Mouse (Mus musculus) midbrain, embryonic 16.5 days (tissue): ENCODE data around the gene Nol10. TPM values are rescaled to one million over a fixed set of nuclear protein-coding genes. Genes with fewer than 3 reads are reported as not detected.

Experiments used
- ATAC-seq: fragments of 200-750 bp; cut with Nextera tagmentation; 2 replicates; pipeline ENCODE4 v1.8.0; 2017; ENCODE audit warnings: moderate TSS enrichment
- H3K27ac ChIP-seq: fragments of 300-500 bp; sonication (generic); 2 replicates; pipeline ENCODE4 v1.5.1; 2014; ENCODE audit warnings: mild to moderate bottlenecking, low read length, mixed read lengths
- H3K27me3 ChIP-seq: fragments of 300-500 bp; sonication (generic); 2 replicates; pipeline ENCODE4 v1.6.1; 2014; ENCODE audit warnings: low read depth, low read length, mixed read lengths; ENCODE audit not compliant: control insufficient read depth, insufficient read depth
- H3K36me3 ChIP-seq: fragments of 300-500 bp; sonication (generic); 2 replicates; pipeline ENCODE4 v1.6.1; 2014; ENCODE audit warnings: mild to moderate bottlenecking, low read length, moderate library complexity, mixed read lengths; ENCODE audit not compliant: control insufficient read depth, insufficient read depth
- H3K4me1 ChIP-seq: fragments of 300-500 bp; sonication (generic); 2 replicates; pipeline ENCODE4 v1.6.1; 2014; ENCODE audit warnings: mild to moderate bottlenecking, low read length, mixed read lengths; ENCODE audit not compliant: control insufficient read depth, insufficient read depth
- H3K4me2 ChIP-seq: fragments of 300-500 bp; sonication (generic); 2 replicates; pipeline ENCODE4 v1.6.1; 2014; ENCODE audit warnings: mild to moderate bottlenecking, low read length, mixed read lengths
- H3K4me3 ChIP-seq: fragments of 300-500 bp; sonication (generic); 2 replicates; pipeline ENCODE4 v1.5.1; 2014; ENCODE audit warnings: low read depth, mild to moderate bottlenecking, low read length, moderate library complexity, mixed read lengths
- H3K9ac ChIP-seq: fragments of 300-500 bp; sonication (generic); 2 replicates; pipeline ENCODE4 v1.6.1; 2014; ENCODE audit warnings: low read depth, low read length, mixed read lengths
- H3K9me3 ChIP-seq: fragments of 300-500 bp; sonication (generic); replicated peaks from 2 replicates; pipeline ENCODE4 v1.6.1; 2014; ENCODE audit warnings: mild to moderate bottlenecking, low read length, mixed read lengths; ENCODE audit not compliant: control insufficient read depth, poor library complexity, severe bottlenecking
- WGBS: fragments of 180-500 bp; shearing (Covaris S2); extraction: QIAGEN DNeasy Blood & Tissue Kit; methylation state at CpG from one replicate; pipeline ENCODE4 v1.1.7; 2014; 5-methylcytosine and 5-hydroxymethylcytosine counted together
- polyA plus RNA-seq: library from polyadenylated mRNA; unstranded; fragments of >200 nt; fragmentation: Nextera tagmentation; extraction: Ambion mirVana; gene quantifications from 2 replicates; pipeline ENCODE4 v1.2.1, GENCODE M21; 2015

Gene Nol10
- polyA plus RNA-seq, 1 experiment from 2014 or later, result 22.3 TPM

GRCm38 (mm10) chr12:17324549-17325470 lies 23.4 kb upstream of the Nol10 start:
- peak overlapping the region; percentile 47 for H3K4me3 ChIP-seq
- WGBS, result 3% methylated on average over 51 of the region's 51 CpGs
- no peaks in the 10 kb centered on the region for H3K36me3 ChIP-seq
- H3K9ac ChIP-seq, result peak overlapping the region; percentile 53
- H3K27me3 ChIP-seq, result peaks cover 22% of the 10 kb centered on the region
- peaks cover 12% of the 10 kb centered on the region for H3K4me1 ChIP-seq
- no peaks in the 10 kb centered on the region for H3K9me3 ChIP-seq
- peak overlapping the region; percentile 86 for H3K4me2 ChIP-seq
- H3K27ac ChIP-seq, result no peak overlapping the region
- peak; percentile 81 for ATAC-seq

GRCm38 (mm10) chr12:17329259-17329658 lies 19.0 kb upstream of the Nol10 start, which contains the start of gene Atp6v1c2:
Atp6v1c2 (minus strand) TSS chr12:17329359.
- H3K4me1 ChIP-seq, result peaks cover 11% of the 10 kb centered on the region
- no peak within 1 kb of the TSS for H3K4me3 ChIP-seq
- WGBS, result 85% methylated on average over 3 of the region's 3 CpGs
- no peak within 1 kb of the TSS for H3K9ac ChIP-seq
- no peak for ATAC-seq
- no peaks in the 10 kb centered on the region for H3K9me3 ChIP-seq
- no peak within 1 kb of the TSS for H3K27ac ChIP-seq
- H3K36me3 ChIP-seq, result no peaks in the 10 kb centered on the region
- H3K4me2 ChIP-seq, result no peak within 1 kb of the TSS
- H3K27me3 ChIP-seq, result peaks cover 9% of the 10 kb centered on the region

GRCm38 (mm10) chr12:17333459-17333858 lies 14.8 kb upstream of the Nol10 start:
- no peak for ATAC-seq
- Histone ChIP-seq H3K27ac (no peak overlapping the region), H3K4me3 (no peak overlapping the region), H3K36me3 (no peaks in the 10 kb centered on the region), H3K4me2 (no peak overlapping the region), H3K27me3 (no peaks in the 10 kb centered on the region), H3K4me1 (no peaks in the 10 kb centered on the region), H3K9me3 (no peaks in the 10 kb centered on the region), H3K9ac (no peak overlapping the region)
- 38% methylated on average over 1 of the region's 1 CpGs for WGBS

- 74% methylated on average over 2 of the region's 2 CpGs for WGBS
- no peak for ATAC-seq
Measured at GRCm38 (mm10) chr12:17338338-17338737, 9.9 kb upstream of the Nol10 start.

GRCm38 (mm10) chr12:17339114-17339905 lies 8.9 kb upstream of the Nol10 start:
- 68% methylated on average over 3 of the region's 3 CpGs for WGBS
- H3K27ac ChIP-seq, result no peak overlapping the region
- H3K27me3 ChIP-seq, result no peaks in the 10 kb centered on the region
- no peak overlapping the region for H3K4me2 ChIP-seq
- H3K9ac ChIP-seq, result no peak overlapping the region
- no peak overlapping the region for H3K4me3 ChIP-seq
- H3K4me1 ChIP-seq, result no peaks in the 10 kb centered on the region
- no peaks in the 10 kb centered on the region for H3K9me3 ChIP-seq
- H3K36me3 ChIP-seq, result no peaks in the 10 kb centered on the region
- ATAC-seq, result no peak

More at GRCm38 (mm10) chr12:17338338-17338737, 9.9 kb upstream of the Nol10 start:
- no peak overlapping the region for H3K27ac ChIP-seq
- no peak overlapping the region for H3K9ac ChIP-seq
- no peaks in the 10 kb centered on the region for H3K9me3 ChIP-seq
- no peak overlapping the region for H3K4me3 ChIP-seq
- no peaks in the 10 kb centered on the region for H3K36me3 ChIP-seq
- no peaks in the 10 kb centered on the region for H3K27me3 ChIP-seq
- no peaks in the 10 kb centered on the region for H3K4me1 ChIP-seq
- H3K4me2 ChIP-seq, result no peak overlapping the region

GRCm38 (mm10) chr12:17347327-17348047 lies 771 bp upstream of the Nol10 start:
- Histone ChIP-seq H3K4me1 (peaks cover 14% of the 10 kb centered on the region), H3K9ac (peak overlapping the region; percentile 75), H3K4me3 (peak overlapping the region; percentile 76), H3K27ac (peak overlapping the region; percentile 70; the same call in 1 of the 2 replicates), H3K36me3 (peaks cover 4% of the 10 kb centered on the region; the same call in 1 of the 2 replicates), H3K4me2 (peak overlapping the region; percentile 92), H3K9me3 (no peaks in the 10 kb centered on the region), H3K27me3 (no peaks in the 10 kb centered on the region)
- peak; percentile 67 for ATAC-seq
- WGBS, result 33% methylated on average over 11 of the region's 11 CpGs

- Histone ChIP-seq H3K27me3 (no peaks in the 10 kb centered on the region), H3K9me3 (no peaks in the 10 kb centered on the region), H3K4me3 (no peak overlapping the region), H3K4me1 (peaks cover 14% of the 10 kb centered on the region), H3K36me3 (peaks cover 19% of the 10 kb centered on the region), H3K4me2 (no peak overlapping the region), H3K27ac (no peak overlapping the region), H3K9ac (no peak overlapping the region)
- ATAC-seq, result no peak
Measured at GRCm38 (mm10) chr12:17350106-17350505, 1.8 kb downstream of the Nol10 start.

GRCm38 (mm10) chr12:17356853-17357252 lies 8.6 kb downstream of the Nol10 start:
- WGBS, result 85% methylated on average over 4 of the region's 4 CpGs
- ATAC-seq, result no peak

More at GRCm38 (mm10) chr12:17356853-17357252, 8.6 kb downstream of the Nol10 start:
- no peaks in the 10 kb centered on the region for H3K4me1 ChIP-seq
- H3K4me2 ChIP-seq, result no peak overlapping the region
- H3K4me3 ChIP-seq, result no peak overlapping the region
- H3K9ac ChIP-seq, result no peak overlapping the region
- H3K27ac ChIP-seq, result no peak overlapping the region
- H3K27me3 ChIP-seq, result no peaks in the 10 kb centered on the region
- no peaks in the 10 kb centered on the region for H3K9me3 ChIP-seq
- H3K36me3 ChIP-seq, result peaks cover 35% of the 10 kb centered on the region
